Mouse (Mus musculus) intestine, postnatal 0 days (tissue): ENCODE data around the gene Fam169a. TPM values are rescaled to one million over a fixed set of nuclear protein-coding genes. Genes with fewer than 3 reads are reported as not detected.
A peak's percentile ranks its signal among the peaks of the same experiment; 100 is the strongest.

Source experiments
- ATAC-seq: fragments of 200-750 bp; cut with Nextera tagmentation; 2 replicates; pipeline ENCODE4 v1.8.0; 2017; ENCODE audit warnings: mild to moderate bottlenecking, moderate TSS enrichment, moderate library complexity
- H3K27ac ChIP-seq: fragments of 300-500 bp; sonication (generic); 2 replicates; pipeline ENCODE4 v1.5.1; 2014; ENCODE audit warnings: mild to moderate bottlenecking, low read depth, low read length, moderate library complexity
- H3K27me3 ChIP-seq: fragments of 300-500 bp; sonication (generic); replicated peaks from 2 replicates; pipeline ENCODE4 v1.6.1; 2014; ENCODE audit warnings: low read length, mixed read lengths; ENCODE audit not compliant: control insufficient read depth, insufficient read depth
- H3K36me3 ChIP-seq: fragments of 300-500 bp; sonication (generic); 2 replicates; pipeline ENCODE4 v1.6.1; 2014; ENCODE audit warnings: mild to moderate bottlenecking, moderate library complexity; ENCODE audit not compliant: control insufficient read depth, insufficient read depth
- H3K4me1 ChIP-seq: fragments of 300-500 bp; sonication (generic); replicated peaks from 2 replicates; pipeline ENCODE4 v1.6.1; 2014; ENCODE audit warnings: antibody characterized with exemption, low read length, mixed read lengths; ENCODE audit not compliant: control insufficient read depth, insufficient read depth
- H3K4me2 ChIP-seq: fragments of 300-500 bp; sonication (generic); replicated peaks from 2 replicates; pipeline ENCODE4 v1.6.1; 2014; ENCODE audit warnings: low read depth, mild to moderate bottlenecking, moderate library complexity
- H3K4me3 ChIP-seq: fragments of 300-500 bp; sonication (generic); 2 replicates; pipeline ENCODE4 v1.5.1; 2014; ENCODE audit warnings: low read depth, low read length
- H3K9ac ChIP-seq: fragments of 300-500 bp; sonication (generic); 2 replicates; pipeline ENCODE4 v1.6.1; 2014; ENCODE audit warnings: mild to moderate bottlenecking, low read depth, low read length
- H3K9me3 ChIP-seq: fragments of 300-500 bp; sonication (generic); 2 replicates; pipeline ENCODE4 v1.6.1; 2016; ENCODE audit warnings: mixed run types; ENCODE audit not compliant: control insufficient read depth
- CTCF ChIP-seq: sonication (generic); IDR thresholded peaks from 2 replicates; pipeline ENCODE4 v1.5.1; 2016; ENCODE audit warnings: low read depth, mild to moderate bottlenecking, control low read depth, antibody characterized with exemption, moderate library complexity
- WGBS: fragments of 180-500 bp; shearing (Covaris S2); extraction: QIAGEN DNeasy Blood & Tissue Kit; methylation state at CpG from one replicate; pipeline ENCODE4 v1.1.7; 2014; 5-methylcytosine and 5-hydroxymethylcytosine counted together
- polyA plus RNA-seq: library from polyadenylated mRNA; unstranded; fragments of >200 nt; fragmentation: Nextera tagmentation; extraction: Ambion mirVana; gene quantifications from 2 replicates; pipeline ENCODE4 v1.2.1, GENCODE M21; 2015

Fam169a gene
- polyA plus RNA-seq, 1 experiment from 2014 or later: 0.78 TPM

- Histone ChIP-seq H3K27me3 (no peaks in the 10 kb centered on the region), H3K9me3 (no peaks in the 10 kb centered on the region), H3K4me1 (no peaks in the 10 kb centered on the region), H3K9ac (no peak overlapping the region), H3K4me3 (no peak overlapping the region), H3K27ac (no peak overlapping the region), H3K36me3 (peaks cover 50% of the 10 kb centered on the region), H3K4me2 (no peak overlapping the region)
- WGBS: 57% methylated on average over 4 of the region's 4 CpGs
- no peak for ATAC-seq
- TF ChIP-seq CTCF: peak; percentile 77
Observed at GRCm38 (mm10) chr13:97145834-97146233, 78.7 kb downstream of the Fam169a start.

- ATAC-seq: peak; percentile 94
- Histone ChIP-seq H3K9ac (no peak overlapping the region), H3K36me3 (peaks cover 74% of the 10 kb centered on the region), H3K4me2 (0 out of 2 replicates have a peak overlapping the region, but pooled peaks have one; percentile 2), H3K27ac (peak overlapping the region; percentile 63), H3K27me3 (no peaks in the 10 kb centered on the region), H3K4me3 (no peak overlapping the region), H3K4me1 (no peaks in the 10 kb centered on the region), H3K9me3 (no peaks in the 10 kb centered on the region)
- no peak for TF ChIP-seq CTCF
- 46% methylated on average over 10 of the region's 10 CpGs for WGBS
Observed at GRCm38 (mm10) chr13:97175520-97176264, 108.6 kb downstream of the Fam169a start.

GRCm38 (mm10) chr13:97176731-97177130 is 109.6 kb downstream of the Fam169a start:
- no peak for TF ChIP-seq CTCF
- Histone ChIP-seq H3K9me3 (no peaks in the 10 kb centered on the region), H3K4me1 (no peaks in the 10 kb centered on the region), H3K9ac (no peak overlapping the region), H3K27ac (peak overlapping the region; percentile 23; the same call in 1 of the 2 replicates), H3K27me3 (no peaks in the 10 kb centered on the region), H3K4me2 (no peak overlapping the region), H3K4me3 (no peak overlapping the region), H3K36me3 (peaks cover 69% of the 10 kb centered on the region)
- no peak for ATAC-seq
- 72% methylated on average over 5 of the region's 5 CpGs for WGBS

GRCm38 (mm10) chr13:97178943-97179342 is 111.9 kb downstream of the Fam169a start:
- H3K9ac ChIP-seq: no peak overlapping the region
- no peak for ATAC-seq

GRCm38 (mm10) chr13:97180113-97180828 is 113.2 kb downstream of the Fam169a start:
- WGBS: 82% methylated on average over 6 of the region's 6 CpGs
- no peak for ATAC-seq
- H3K9ac ChIP-seq: no peak overlapping the region

More at GRCm38 (mm10) chr13:97178943-97179342, 111.9 kb downstream of the Fam169a start:
- TF ChIP-seq CTCF: no peak
- Histone ChIP-seq H3K36me3 (peaks cover 63% of the 10 kb centered on the region), H3K4me3 (no peak overlapping the region), H3K4me1 (no peaks in the 10 kb centered on the region; the same call in 1 of the 2 replicates), H3K9me3 (no peaks in the 10 kb centered on the region), H3K4me2 (no peak overlapping the region), H3K27ac (no peak overlapping the region), H3K27me3 (no peaks in the 10 kb centered on the region)
- WGBS: 87% methylated on average over 7 of the region's 7 CpGs

More at GRCm38 (mm10) chr13:97180113-97180828, 113.2 kb downstream of the Fam169a start:
- TF ChIP-seq CTCF: no peak
- no peak overlapping the region for H3K27ac ChIP-seq
- H3K9me3 ChIP-seq: no peaks in the 10 kb centered on the region
- no peak overlapping the region for H3K4me3 ChIP-seq
- no peak overlapping the region for H3K4me2 ChIP-seq
- no peaks in the 10 kb centered on the region for H3K27me3 ChIP-seq
- H3K36me3 ChIP-seq: peaks cover 55% of the 10 kb centered on the region
- H3K4me1 ChIP-seq: no peaks in the 10 kb centered on the region; the same call in 1 of the 2 replicates

Other genes with a start within 250 kb of the Fam169a start
- gene Gcnt4, start 142.6 kb upstream of the Fam169a start, polyA plus RNA-seq: 6.7 and 8.0 TPM in 2 replicates
- gene 1700029F12Rik, start 32.9 kb upstream of the Fam169a start, polyA plus RNA-seq: not detected in 2 replicates
- 3.5 and 4.2 TPM in 2 replicates for gene Gm6169, start 32.0 kb downstream of the Fam169a start, polyA plus RNA-seq
- 16.8 and 19.0 TPM in 2 replicates for gene Gfm2, start 70.7 kb downstream of the Fam169a start, polyA plus RNA-seq
- 58.1 and 64.0 TPM in 2 replicates for gene Nsa2, start 70.7 kb downstream of the Fam169a start, polyA plus RNA-seq
- 273 and 300 TPM in 2 replicates for gene Hexb, start 131.1 kb downstream of the Fam169a start, polyA plus RNA-seq
- 2.3 and 2.6 TPM in 2 replicates for gene Enc1, start 173.8 kb downstream of the Fam169a start, polyA plus RNA-seq